Mouse (Mus musculus): ENCODE data around the gene Sag. TPM values are rescaled to one million over a fixed set of nuclear protein-coding genes. Genes with fewer than 3 reads are reported as not detected.
A peak's percentile ranks its signal among the peaks of the same experiment; 100 is the strongest.

The Sag gene
- 3.7 and 4.9 TPM in 2 replicates for polyA plus RNA-seq (2016; fragmentation: Nextera tagmentation; extraction: Ambion mirVana)

GRCm38 (mm10) chr1:87803576-87803975 is at the start of gene Sag:
TSS of gene Sag (plus strand) at chr1:87803680.
- DNase-seq (ENCODE audit: low spot score) = no peak
- Histone ChIP-seq H3K4me3 (no peak within 1 kb of the TSS), H3K9me3 (replicated peaks) (no peaks in the 10 kb centered on the region), H3K27me3 (ENCODE audit: low read depth, poor library complexity, severe bottlenecking) (no peaks in the 10 kb centered on the region), H3K27ac (no peak within 1 kb of the TSS), H3K36me3 (no peaks in the 10 kb centered on the region), H3K4me1 (no peaks in the 10 kb centered on the region)
- 87% methylated on average over 6 of the region's 6 CpGs for WGBS

GRCm38 (mm10) chr1:87755641-87756470 is 47.6 kb upstream of the Sag start, which contains the start of gene Atg16l1:
TSS of gene Atg16l1 (plus strand) at chr1:87755870.
- peak within 1 kb of the TSS; percentile 87 for H3K4me3 ChIP-seq
- no peaks in the 10 kb centered on the region for H3K9me3 ChIP-seq (replicated peaks)
- WGBS = under 1% methylated on average over 79 of the region's 79 CpGs
- H3K4me1 ChIP-seq = peaks cover 8% of the 10 kb centered on the region
- no peaks in the 10 kb centered on the region for H3K27me3 ChIP-seq (ENCODE audit: low read depth, poor library complexity, severe bottlenecking)
- peak; percentile 93 for DNase-seq (ENCODE audit: low spot score)
- H3K36me3 ChIP-seq = peaks cover 30% of the 10 kb centered on the region
- H3K27ac ChIP-seq = peak within 1 kb of the TSS; percentile 92

GRCm38 (mm10) chr1:87763821-87764220 is 39.7 kb upstream of the Sag start:
- no peak for DNase-seq (ENCODE audit: low spot score)
- Histone ChIP-seq H3K9me3 (replicated peaks) (no peaks in the 10 kb centered on the region), H3K4me3 (no peak overlapping the region), H3K27me3 (ENCODE audit: low read depth, poor library complexity, severe bottlenecking) (no peaks in the 10 kb centered on the region), H3K36me3 (peaks cover 98% of the 10 kb centered on the region), H3K27ac (no peak overlapping the region), H3K4me1 (no peaks in the 10 kb centered on the region)
- 93% methylated on average over 3 of the region's 3 CpGs for WGBS

GRCm38 (mm10) chr1:87765741-87766140 is 37.7 kb upstream of the Sag start:
- Histone ChIP-seq H3K4me1 (no peaks in the 10 kb centered on the region), H3K27ac (no peak overlapping the region), H3K9me3 (replicated peaks) (no peaks in the 10 kb centered on the region), H3K4me3 (no peak overlapping the region), H3K36me3 (peaks cover 95% of the 10 kb centered on the region), H3K27me3 (ENCODE audit: low read depth, poor library complexity, severe bottlenecking) (no peaks in the 10 kb centered on the region)
- DNase-seq (ENCODE audit: low spot score) = no peak
- 91% methylated on average over 2 of the region's 2 CpGs for WGBS

- H3K27me3 ChIP-seq (ENCODE audit: low read depth, poor library complexity, severe bottlenecking) = no peaks in the 10 kb centered on the region
- no peaks in the 10 kb centered on the region for H3K4me1 ChIP-seq
- H3K36me3 ChIP-seq = peaks cover 96% of the 10 kb centered on the region
- no peaks in the 10 kb centered on the region for H3K9me3 ChIP-seq (replicated peaks)
- H3K4me3 ChIP-seq = no peak overlapping the region
- peak; percentile 30 for DNase-seq (ENCODE audit: low spot score)
- WGBS = 92% methylated on average over 3 of the region's 3 CpGs
- no peak overlapping the region for H3K27ac ChIP-seq
Measured at GRCm38 (mm10) chr1:87766233-87766632, 37.2 kb upstream of the Sag start.

- H3K36me3 ChIP-seq = peaks cover 96% of the 10 kb centered on the region
- H3K4me3 ChIP-seq = no peak overlapping the region
- WGBS = 92% methylated on average over 2 of the region's 2 CpGs
- H3K27me3 ChIP-seq (ENCODE audit: low read depth, poor library complexity, severe bottlenecking) = no peaks in the 10 kb centered on the region
- H3K9me3 ChIP-seq (replicated peaks) = no peaks in the 10 kb centered on the region
- no peaks in the 10 kb centered on the region for H3K4me1 ChIP-seq
- no peak for DNase-seq (ENCODE audit: low spot score)
- no peak overlapping the region for H3K27ac ChIP-seq
Measured at GRCm38 (mm10) chr1:87769263-87769662, 34.2 kb upstream of the Sag start.

- peaks cover 96% of the 10 kb centered on the region for H3K36me3 ChIP-seq
- H3K27ac ChIP-seq = no peak overlapping the region
- H3K4me3 ChIP-seq = no peak overlapping the region
- no peaks in the 10 kb centered on the region for H3K9me3 ChIP-seq (replicated peaks)
- WGBS = 96% methylated on average over 3 of the region's 3 CpGs
- H3K4me1 ChIP-seq = no peaks in the 10 kb centered on the region
- H3K27me3 ChIP-seq (ENCODE audit: low read depth, poor library complexity, severe bottlenecking) = no peaks in the 10 kb centered on the region
- no peak for DNase-seq (ENCODE audit: low spot score)
Measured at GRCm38 (mm10) chr1:87770486-87770885, 33.0 kb upstream of the Sag start.

GRCm38 (mm10) chr1:87771724-87772123 is 31.8 kb upstream of the Sag start:
- WGBS = 95% methylated on average over 3 of the region's 3 CpGs
- H3K4me3 ChIP-seq = no peak overlapping the region
- H3K27ac ChIP-seq = no peak overlapping the region
- H3K27me3 ChIP-seq (ENCODE audit: low read depth, poor library complexity, severe bottlenecking) = no peaks in the 10 kb centered on the region
- H3K9me3 ChIP-seq (replicated peaks) = no peaks in the 10 kb centered on the region
- H3K36me3 ChIP-seq = peaks cover 96% of the 10 kb centered on the region
- H3K4me1 ChIP-seq = no peaks in the 10 kb centered on the region
- DNase-seq (ENCODE audit: low spot score) = no peak

- no peaks in the 10 kb centered on the region for H3K27me3 ChIP-seq (ENCODE audit: low read depth, poor library complexity, severe bottlenecking)
- H3K9me3 ChIP-seq (replicated peaks) = no peaks in the 10 kb centered on the region
- DNase-seq (ENCODE audit: low spot score) = no peak
- peaks cover 96% of the 10 kb centered on the region for H3K36me3 ChIP-seq
- 87% methylated on average over 2 of the region's 2 CpGs for WGBS
- H3K4me3 ChIP-seq = no peak overlapping the region
- no peaks in the 10 kb centered on the region for H3K4me1 ChIP-seq
- no peak overlapping the region for H3K27ac ChIP-seq
Measured at GRCm38 (mm10) chr1:87773336-87773735, 30.1 kb upstream of the Sag start.

- H3K27ac ChIP-seq = no peak overlapping the region
- H3K4me3 ChIP-seq = no peak overlapping the region
- H3K9me3 ChIP-seq (replicated peaks) = no peaks in the 10 kb centered on the region
- WGBS = 95% methylated on average over 7 of the region's 7 CpGs
- no peaks in the 10 kb centered on the region for H3K4me1 ChIP-seq
- DNase-seq (ENCODE audit: low spot score) = no peak
- no peaks in the 10 kb centered on the region for H3K27me3 ChIP-seq (ENCODE audit: low read depth, poor library complexity, severe bottlenecking)
- H3K36me3 ChIP-seq = peaks cover 99% of the 10 kb centered on the region
Measured at GRCm38 (mm10) chr1:87774845-87775244, 28.6 kb upstream of the Sag start.

- Histone ChIP-seq H3K4me3 (no peak overlapping the region), H3K4me1 (no peaks in the 10 kb centered on the region), H3K27ac (no peak overlapping the region), H3K27me3 (ENCODE audit: low read depth, poor library complexity, severe bottlenecking) (no peaks in the 10 kb centered on the region), H3K36me3 (peaks cover 99% of the 10 kb centered on the region), H3K9me3 (replicated peaks) (no peaks in the 10 kb centered on the region)
- no peak for DNase-seq (ENCODE audit: low spot score)
- 61% methylated on average over 5 of the region's 5 CpGs for WGBS
Measured at GRCm38 (mm10) chr1:87779204-87779785, 24.2 kb upstream of the Sag start.

GRCm38 (mm10) chr1:87785703-87786102 is 17.8 kb upstream of the Sag start:
- Histone ChIP-seq H3K4me3 (no peak overlapping the region), H3K9me3 (replicated peaks) (no peaks in the 10 kb centered on the region), H3K27ac (no peak overlapping the region), H3K27me3 (ENCODE audit: low read depth, poor library complexity, severe bottlenecking) (no peaks in the 10 kb centered on the region), H3K4me1 (no peaks in the 10 kb centered on the region), H3K36me3 (peaks cover 89% of the 10 kb centered on the region)
- 86% methylated on average over 8 of the region's 8 CpGs for WGBS
- no peak for DNase-seq (ENCODE audit: low spot score)

GRCm38 (mm10) chr1:87786251-87786650 is 17.2 kb upstream of the Sag start:
- H3K27me3 ChIP-seq (ENCODE audit: low read depth, poor library complexity, severe bottlenecking) = no peaks in the 10 kb centered on the region
- no peak overlapping the region for H3K4me3 ChIP-seq
- 89% methylated on average over 7 of the region's 7 CpGs for WGBS
- H3K4me1 ChIP-seq = no peaks in the 10 kb centered on the region
- DNase-seq (ENCODE audit: low spot score) = no peak
- peaks cover 89% of the 10 kb centered on the region for H3K36me3 ChIP-seq
- H3K9me3 ChIP-seq (replicated peaks) = no peaks in the 10 kb centered on the region
- no peak overlapping the region for H3K27ac ChIP-seq
